Mouse (Mus musculus): Measurements from ENCODE around the gene Cgrrf1. TPM values are rescaled to one million over a fixed set of nuclear protein-coding genes. Genes with fewer than 3 reads are reported as not detected.

Gene Cgrrf1
- total RNA-seq, 2 experiments from 2014 or later, result 31.2 to 33.3 TPM

DNA sequence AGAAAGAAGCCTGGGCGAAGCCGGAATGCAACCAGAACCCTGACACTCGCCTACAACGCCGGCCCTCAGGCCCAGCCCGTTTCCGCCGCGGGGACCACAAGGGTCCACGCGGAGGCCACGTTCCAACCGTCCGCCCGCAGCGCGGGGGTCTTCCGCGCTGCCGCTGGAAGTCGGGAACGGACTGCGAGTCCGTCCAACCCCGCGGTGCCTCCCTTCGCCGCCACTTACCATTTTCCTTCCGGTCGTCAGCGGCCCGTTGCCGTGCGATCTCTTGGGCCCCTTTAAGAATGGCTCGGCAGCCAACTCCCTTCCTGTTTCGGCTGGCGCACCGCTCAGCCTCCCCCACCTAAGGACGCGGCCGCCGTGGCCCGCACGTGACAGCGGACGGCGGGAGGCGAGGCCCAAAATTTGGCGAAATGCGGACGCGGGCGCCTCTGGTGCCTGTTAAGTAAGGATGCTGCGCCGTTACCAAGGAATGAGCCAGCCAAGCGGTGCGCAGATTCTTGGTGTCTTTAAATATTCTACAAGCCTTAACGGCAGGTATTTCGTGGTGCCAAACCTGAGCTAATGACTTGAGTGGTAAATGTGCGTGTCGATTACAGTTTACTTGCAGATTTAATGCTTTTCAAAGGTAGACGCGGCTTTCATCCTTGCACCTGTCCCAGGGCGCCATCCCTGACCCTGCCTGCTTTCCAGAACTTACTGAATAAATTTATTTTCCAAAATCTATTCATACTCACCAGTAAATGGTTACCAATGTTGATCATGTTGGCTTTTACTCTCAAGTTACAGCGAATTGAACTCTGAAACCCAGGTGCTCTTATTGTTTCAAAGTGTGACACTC lies 9.8 kb upstream of the Cgrrf1 start, which contains the start of gene Gmfb:
Gmfb (minus strand) TSS at position 370 of the 844 bp plus-strand sequence.
- DNase-seq (ENCODE audit: low spot score in 2 of 2), result peak; percentile 95 to 97

DNA sequence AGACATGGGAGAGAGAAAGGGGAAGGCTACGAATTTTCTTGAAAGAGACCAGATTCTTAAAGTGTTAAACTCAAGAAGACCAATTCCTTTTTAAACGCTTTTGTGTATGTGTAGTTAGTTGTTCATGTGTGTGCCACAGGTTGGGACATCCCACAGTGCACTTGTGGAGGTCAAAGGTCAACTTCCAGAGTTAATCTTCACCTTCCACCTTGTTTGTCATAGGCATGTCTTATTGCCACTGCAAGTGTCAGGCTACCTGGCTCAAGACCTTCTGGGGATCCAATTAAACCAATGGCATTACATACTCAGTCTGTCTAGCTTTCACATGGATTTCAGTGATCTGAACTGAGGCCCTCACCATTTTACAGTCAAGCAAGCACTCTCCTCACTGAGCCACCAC lies 7.9 kb upstream of the Cgrrf1 start:
- DNase-seq (ENCODE audit: low spot score in 2 of 2), result no peak

DNA sequence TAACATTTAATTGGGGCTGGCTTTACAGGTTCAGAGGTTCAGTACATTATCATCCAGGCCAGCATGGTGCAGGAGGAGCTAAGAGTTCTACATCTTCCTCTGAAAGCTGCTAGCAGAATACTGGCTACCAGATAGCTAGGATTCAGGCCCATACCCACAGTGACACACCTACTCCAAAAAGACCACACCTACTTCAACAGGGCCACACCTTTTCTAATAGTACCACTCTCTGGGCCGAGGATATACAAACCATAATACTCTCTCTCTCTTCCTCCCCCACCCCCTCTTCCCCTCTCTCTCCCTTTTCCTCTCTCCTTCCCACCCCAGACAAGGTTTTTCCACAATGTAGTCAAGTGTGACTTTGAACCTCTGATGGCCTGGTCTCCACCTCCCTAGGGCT lies 4.5 kb upstream of the Cgrrf1 start:
- no peak for DNase-seq (ENCODE audit: low spot score in 2 of 2)

DNA sequence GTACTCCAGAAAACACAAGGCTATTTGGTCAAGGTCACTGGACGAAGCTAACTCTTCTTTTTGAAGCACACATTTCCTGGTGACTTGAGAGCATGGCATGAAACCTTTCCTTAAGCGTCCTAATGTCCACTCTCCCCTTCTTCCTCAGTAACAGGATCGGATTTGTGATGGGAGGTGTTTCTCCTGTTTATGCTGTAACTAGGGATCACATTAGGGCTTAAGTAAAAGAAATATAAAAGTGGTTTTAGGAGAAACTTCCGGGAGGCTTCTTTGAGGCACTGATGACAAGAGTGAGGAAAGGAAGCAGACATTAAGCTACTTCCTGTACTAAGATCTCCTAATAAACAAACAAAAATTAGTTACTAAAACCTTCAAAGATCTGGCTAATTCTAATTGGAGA lies 630 bp upstream of the Cgrrf1 start:
- DNase-seq (ENCODE audit: low spot score in 2 of 2), result no peak

DNA sequence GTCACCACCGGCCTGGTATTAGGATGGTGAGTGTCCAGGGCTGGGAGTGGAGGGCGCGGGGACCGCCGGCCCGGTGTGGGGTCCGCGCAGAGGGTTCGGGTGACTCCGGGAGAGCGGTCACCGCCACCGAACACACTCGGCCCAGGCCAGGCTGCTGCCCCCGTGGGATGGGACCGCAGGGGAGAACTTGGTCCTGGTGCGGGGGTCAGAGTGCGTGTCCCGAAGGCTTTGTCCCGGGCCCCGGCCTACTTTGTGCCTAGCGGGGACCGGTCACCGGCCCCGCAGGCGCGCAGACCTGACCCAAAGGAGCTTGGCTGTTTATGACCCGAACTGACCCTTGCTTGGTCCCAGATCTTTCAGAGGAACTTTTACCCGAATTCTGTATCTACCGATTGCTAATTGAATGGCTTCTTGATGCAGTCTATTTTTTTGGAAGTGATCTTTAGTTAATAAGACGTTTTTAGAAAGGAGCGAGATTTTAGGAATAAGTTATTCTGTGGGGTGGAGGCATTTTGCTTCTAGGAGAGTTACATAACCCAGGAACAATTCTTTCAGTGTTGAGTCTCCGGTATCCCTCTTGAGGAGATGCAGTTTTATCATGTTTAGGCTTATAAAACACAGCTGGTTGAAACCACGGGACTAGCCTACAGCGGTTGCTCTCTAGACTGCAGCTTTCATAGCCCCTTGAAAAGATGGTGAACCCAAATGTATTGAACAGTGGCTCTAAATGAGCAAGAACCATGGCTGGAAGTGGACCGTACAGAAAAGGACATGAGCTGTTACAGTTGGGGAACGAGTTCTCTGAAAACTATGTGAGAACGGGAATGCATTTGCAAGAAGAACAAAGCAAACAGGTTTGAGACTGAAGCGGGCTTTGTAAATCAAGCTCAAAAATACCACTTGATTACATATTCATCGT lies 688 bp downstream of the Cgrrf1 start:
- DNase-seq (ENCODE audit: low spot score in 2 of 2), result peak; percentile 45 to 56

DNA sequence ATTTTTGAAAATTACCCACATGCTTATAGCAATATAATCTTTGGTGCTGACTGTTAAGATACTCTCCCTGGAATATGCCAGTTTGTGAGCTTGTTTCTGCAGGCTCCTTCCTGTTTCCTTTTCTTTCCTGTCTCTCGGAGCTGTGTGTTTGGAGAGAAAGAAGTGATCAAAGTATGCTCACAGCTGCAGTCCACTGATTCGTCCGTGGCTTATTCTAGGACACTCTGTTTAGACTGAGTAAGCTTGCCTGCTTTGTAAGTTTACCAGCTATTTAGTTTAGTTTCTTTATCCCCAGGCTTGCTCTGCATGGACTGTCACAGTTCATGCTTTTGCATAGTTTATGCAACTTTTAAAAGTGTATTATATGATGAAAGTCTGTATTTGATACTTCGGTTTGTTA lies 7.4 kb downstream of the Cgrrf1 start:
- DNase-seq (ENCODE audit: low spot score in 2 of 2), result no peak

DNA sequence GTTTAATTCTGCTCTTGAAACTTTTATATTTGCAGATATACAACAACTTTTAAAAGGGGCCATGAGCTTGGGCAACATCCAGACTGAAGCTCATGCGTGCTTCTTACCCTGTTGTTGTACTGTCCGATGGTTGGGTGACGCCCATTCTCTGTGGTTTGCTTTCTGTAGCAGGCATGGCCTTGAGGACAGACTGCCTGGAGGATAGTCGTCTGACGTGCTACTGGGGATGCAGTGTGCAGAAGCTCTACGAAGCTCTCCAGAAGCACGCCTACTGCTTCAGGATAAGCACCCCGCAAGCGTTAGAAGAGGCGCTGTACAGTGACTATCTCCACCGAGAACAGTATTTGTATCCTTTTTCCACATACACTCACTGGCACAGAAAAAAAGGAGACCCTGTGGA lies 13.8 kb downstream of the Cgrrf1 start:
- DNase-seq (ENCODE audit: low spot score in 2 of 2), result no peak

DNA sequence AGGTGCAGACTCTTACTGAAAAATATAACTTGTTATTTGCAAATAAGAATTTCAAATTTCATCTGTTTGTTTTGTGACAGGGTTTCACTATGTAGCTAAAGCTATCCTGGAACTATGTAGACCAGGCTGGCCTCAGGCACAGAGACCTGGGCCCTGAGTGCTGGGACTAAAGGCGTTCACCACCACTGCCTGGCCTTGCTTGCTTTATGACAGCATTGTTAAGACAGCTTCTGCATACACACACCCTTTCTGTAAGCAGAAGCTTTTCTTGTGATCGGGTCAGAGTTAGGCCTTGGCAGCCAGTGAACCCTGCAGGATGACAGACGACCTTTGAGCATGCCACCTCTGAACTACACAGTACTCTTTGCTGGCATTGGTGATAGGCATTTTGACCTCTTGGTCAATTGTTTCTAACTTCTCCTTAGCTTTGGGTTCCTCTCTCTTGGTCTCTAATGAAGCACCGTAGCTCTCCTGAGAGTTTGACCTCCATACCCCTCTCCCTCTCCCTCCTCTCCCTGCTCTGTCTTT lies 16.2 kb downstream of the Cgrrf1 start:
- DNase-seq (ENCODE audit: low spot score in 2 of 2), result no peak

DNA sequence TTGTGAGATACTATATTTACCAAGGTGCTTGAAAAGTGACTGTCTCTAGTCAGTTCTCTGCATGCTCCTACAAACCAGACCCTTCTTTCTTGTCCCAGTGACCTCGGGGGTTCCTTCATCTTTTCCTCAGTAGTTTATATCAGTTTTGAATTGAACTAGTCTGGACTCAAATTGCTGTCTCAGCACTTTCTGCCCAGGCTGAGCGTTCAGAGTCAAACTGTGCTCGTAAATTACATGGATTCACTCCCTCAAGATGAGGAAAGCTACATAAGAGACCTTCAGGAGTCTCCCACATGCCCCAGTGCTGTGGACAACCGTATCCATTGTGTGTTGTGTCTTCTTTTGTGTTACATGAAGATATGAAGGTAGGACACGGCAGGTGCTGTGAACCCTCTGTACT lies 16.8 kb downstream of the Cgrrf1 start:
- DNase-seq (ENCODE audit: low spot score in 2 of 2), result no peak

DNA sequence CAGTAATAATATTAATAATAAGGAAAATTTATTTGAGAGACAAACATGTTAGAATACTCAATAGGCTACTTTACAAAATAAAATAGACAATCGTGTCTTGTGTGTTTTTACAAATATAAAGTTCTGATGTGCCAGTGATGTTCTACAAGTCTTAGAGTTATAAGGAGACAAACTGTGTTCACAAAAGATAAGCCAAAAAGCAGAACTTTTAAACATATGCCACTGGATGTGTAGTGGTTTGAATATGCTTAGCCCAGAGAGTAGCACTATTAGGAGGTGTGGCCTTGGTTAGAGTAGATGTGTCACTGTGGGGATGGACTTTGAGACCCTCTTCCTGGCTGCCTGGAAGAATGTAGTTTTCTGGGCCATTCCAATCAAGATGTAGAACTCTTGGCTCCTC lies 17.8 kb downstream of the Cgrrf1 start:
- no peak for DNase-seq (ENCODE audit: low spot score in 2 of 2)

DNA sequence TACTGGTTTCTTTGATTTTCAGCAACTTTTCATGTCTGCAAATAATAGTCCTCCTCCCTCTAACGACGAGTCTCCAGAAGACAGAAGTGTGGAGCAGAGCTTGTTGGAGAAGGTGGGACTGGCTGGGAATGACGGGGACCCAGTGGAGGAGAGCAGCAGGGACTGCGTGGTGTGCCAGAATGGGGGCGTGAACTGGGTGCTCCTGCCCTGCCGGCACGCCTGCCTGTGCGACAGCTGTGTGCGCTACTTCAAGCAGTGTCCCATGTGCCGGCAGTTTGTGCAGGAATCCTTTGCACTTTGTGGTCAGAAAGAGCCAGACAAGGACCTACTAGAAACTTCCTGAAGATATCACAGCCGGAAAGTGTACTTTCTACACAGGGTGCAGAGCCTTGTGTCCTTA lies 21.8 kb downstream of the Cgrrf1 start:
- DNase-seq (ENCODE audit: low spot score in 2 of 2), result peak in 1 of 2 experiments; percentile 16

DNA sequence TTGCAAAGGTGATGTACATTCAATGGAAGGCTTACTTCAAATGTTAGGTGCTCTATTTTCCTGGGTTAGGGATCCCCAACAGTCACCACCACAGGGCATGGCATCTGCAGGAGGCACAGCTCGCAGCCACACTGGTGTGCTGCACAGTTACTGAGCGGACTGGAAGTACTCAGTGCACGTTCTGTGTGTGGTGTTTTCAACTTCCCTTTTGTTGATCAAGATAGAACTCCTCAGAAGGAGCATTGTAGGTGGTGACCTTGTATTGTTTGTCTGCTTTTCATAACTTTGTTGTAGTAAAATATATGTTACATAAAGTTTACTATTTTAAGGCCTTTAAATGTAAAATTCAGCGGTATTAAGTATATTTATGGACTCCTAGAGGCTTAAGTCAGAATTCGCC lies 31.0 kb downstream of the Cgrrf1 start:
- DNase-seq (ENCODE audit: low spot score in 2 of 2), result no peak

DNA sequence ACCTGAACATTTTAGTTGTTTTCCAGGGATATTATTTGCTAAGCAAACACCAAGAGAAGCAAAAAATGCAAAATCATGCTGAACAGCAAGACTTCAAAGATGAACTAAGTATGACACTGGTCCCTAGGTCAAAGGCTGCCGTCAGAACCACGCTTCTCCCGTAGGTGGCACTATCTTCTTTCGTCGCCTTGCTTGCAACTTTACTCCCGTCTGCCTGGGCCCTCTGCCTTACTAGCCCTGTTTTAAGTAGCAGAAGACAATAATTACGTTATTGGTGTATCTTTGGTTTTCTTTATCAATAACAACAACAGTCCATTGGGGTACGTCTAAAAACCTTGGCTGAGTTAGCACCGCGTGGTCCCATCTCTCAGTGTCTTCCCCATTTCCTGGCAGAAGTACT lies 49.0 kb downstream of the Cgrrf1 start:
- peak in 1 of 2 experiments; percentile 55 for DNase-seq (ENCODE audit: low spot score in 2 of 2)

DNA sequence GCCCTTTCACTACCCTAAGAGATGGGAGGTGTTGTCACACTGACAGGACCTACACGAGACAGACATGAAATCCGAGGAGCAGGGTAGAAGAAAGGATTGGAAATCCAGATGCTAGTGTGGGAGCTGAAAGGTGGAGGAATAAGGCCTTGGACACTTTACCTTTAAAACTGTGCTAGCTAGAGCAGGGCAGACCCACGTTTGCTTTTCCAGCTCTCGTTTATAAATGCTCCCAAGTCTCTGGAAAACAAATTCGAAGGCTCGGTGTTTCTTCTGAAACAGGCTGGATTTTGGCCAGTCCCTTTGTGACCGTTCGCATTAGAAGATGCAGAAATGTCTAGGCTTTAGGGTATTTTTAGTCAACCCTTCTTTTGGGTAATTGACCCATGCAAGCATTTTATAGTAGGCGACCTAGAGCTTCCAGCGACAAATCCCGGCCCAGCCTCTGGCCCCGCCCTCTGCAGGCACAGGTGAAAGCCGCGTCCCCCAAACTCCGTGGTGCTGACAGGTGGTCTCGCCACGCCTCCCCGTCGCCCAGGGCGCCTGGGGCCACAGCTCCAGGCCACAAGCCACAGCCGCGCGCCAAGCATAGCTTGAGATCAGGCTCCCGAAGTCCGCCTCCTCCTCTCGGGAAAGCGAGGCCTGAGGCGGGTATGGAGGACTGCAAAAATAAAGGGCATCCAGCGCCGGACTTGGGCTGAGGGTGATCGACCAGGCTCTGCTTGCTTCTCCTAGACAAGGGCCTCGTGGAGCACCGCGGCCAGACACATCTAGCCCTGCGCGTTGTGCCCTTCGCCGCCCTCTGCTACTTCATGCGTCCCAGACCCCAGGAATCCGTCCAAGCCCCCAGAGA lies 49.9 kb downstream of the Cgrrf1 start:
- peak; percentile 35 to 59 for DNase-seq (ENCODE audit: low spot score in 2 of 2)

DNA sequence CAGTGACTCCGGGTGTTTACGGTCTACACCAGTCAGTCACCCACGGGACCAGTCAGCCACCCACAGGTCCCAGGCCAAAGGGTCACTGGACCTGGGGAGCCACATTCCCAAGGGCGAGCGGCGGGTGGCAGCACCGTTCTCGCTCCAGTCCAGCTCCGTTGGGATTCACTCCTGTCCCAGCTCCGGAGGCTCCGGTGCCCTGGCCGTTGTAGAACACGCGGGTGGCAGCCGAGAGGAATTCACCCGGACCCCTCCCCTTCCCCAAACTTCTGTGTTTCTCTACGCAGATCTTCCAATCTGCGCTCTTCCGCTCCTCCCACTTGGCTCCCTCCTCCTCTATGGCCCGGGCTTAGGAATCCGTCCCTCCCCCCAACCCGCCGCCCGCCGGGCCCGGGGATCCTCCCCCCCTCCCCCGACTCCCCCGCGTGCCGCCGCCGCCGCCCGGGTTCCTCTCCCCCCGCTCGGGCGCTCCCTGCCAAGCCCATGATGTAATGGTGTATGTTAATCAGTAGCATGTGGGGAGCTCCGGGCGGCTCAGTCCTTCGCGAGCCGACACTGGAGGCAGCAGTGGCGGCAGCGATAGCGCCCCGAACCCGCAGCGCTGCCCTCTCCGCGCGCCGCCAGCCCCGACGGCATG lies 50.6 kb downstream of the Cgrrf1 start, which contains the start of gene Samd4:
Samd4 (plus strand) TSS at position 424 of the 637 bp plus-strand sequence.
- peak; percentile 77 to 86 for DNase-seq (ENCODE audit: low spot score in 2 of 2)

DNA sequence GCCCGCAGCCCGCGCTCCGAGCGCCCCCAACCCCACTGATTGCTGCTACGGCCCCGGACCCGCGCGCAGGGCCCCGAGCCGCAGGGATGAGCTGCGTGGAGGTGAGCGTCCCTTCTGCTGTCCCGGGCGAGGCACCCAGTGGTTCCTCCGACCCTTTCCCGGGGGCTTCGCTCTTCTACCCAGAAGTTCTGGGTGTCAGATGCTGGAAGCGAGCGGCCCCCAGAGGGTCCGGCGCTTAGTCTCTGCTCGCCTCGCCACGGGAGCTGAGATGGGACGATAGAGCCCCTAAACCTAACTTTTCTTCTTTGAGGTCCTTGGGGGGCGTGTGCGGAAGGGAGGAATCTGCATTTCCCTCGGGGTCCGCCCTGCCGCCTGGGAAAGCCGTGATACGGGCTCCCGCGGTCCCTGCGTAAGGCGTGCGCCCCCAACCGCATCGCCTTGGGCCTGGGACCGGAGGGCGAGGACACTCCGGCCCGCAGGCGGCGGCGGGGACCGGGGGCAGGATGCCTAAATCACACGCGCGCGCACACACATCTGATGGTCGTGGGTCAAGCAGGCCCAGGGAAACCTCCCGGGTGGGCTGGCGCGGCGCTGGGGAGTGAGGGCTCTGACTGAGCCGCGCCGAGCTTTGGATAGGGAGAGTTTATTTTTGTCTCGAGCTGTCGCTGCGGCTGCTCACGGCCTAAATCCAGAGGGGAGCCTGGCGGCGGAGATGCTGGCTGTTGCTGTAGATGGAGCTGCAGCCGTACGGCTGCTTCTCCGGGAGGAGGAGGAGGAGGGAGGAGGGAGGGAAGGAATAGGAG lies 51.3 kb downstream of the Cgrrf1 start:
- peak; percentile 51 to 65 for DNase-seq (ENCODE audit: low spot score in 2 of 2)

DNA sequence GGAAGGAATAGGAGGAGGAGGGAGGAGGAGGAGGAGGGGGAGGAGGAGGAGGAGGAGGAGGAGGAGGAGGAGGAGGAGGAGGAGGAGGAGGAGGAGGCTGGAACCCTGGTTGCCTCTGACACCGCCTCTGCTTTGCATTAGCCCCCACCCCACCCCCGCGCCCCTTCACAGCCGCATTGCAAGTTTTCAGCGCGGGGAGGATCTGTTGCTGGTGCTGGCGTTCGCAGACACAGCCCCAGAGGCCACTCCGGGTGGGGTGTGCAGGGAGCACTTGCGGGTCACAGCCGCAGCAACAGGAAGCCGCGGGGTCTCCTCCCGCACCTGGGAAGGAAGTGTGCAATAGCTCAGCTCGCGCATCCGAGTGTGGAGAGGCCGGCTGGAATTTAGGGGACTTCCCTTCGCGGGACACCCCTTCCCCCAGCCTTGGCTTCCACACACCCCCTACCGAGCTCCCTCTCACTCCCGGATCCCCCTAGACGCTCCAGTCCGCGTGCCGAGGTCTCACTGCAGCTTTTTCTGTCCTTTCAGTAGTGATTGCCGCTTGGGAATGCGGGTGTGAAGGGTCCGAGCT lies 52.0 kb downstream of the Cgrrf1 start:
- peak; percentile 22 to 57 for DNase-seq (ENCODE audit: low spot score in 2 of 2)

DNA sequence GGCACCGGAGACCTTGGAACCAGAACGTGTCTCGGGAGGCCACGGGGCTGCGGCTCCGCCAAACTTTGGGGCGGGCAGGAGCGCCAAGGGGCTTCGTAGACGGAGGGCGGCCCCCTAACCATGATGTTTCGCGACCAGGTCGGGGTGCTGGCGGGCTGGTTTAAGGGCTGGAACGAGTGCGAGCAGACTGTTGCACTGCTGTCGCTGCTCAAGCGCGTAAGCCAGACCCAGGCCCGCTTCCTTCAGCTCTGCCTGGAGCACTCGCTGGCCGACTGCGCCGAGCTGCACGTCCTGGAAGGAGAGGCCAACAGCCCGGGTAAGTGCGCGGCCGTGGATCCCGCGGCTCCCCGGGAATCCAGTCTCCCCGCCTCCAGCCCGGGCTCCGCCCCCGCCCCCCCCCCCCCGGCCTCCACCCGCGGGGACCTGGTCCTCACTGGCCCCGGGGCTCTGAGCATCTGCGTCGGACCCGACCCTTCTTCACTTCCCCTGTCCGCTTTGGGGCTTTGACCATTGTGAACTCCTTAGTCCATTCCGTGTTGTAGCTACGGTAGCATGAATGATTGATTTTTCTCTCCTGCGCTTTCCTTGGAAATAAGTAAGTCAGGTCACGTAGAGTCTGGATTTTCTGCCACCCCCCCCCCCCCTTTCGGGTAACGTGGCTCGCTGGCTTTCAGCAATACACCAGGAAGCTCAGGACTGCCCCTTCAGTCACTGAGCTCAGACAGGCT lies 52.9 kb downstream of the Cgrrf1 start:
- peak; percentile 52 to 70 for DNase-seq (ENCODE audit: low spot score in 2 of 2)

DNA sequence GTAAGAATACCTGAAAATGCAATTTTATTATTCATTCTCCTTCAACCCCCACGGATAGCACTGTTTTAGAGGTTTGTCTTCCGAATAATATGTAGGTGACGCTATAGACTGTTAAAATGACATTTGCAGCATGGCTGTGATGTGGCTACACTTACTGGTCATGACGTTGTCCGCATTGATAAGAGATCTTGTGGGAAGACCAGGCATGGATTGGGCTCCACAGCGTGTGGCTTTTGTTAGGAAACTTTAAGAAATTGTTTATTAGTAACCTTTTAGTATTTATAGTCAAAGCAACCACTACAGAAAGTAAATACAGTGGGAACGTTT lies 53.5 kb downstream of the Cgrrf1 start:
- no peak for DNase-seq (ENCODE audit: low spot score in 2 of 2)

Data from gastrocnemius, postnatal 4 days (tissue).